Mouse (Mus musculus) heart, embryonic 16.5 days (tissue): ENCODE data around the gene Ank. TPM values are rescaled to one million over a fixed set of nuclear protein-coding genes. Genes with fewer than 3 reads are reported as not detected.

Experiments
- ATAC-seq: fragments of 200-750 bp; cut with Nextera tagmentation; replicated peaks from 2 replicates; pipeline ENCODE4 v1.8.0; 2017; ENCODE audit warnings: moderate number of reproducible peaks; ENCODE audit not compliant: insufficient read depth, low FRiP score; ENCODE audit errors: extremely low read depth
- H3K27ac ChIP-seq: fragments of 300-500 bp; sonication (generic); 2 replicates; pipeline ENCODE4 v1.5.1; 2014; ENCODE audit warnings: mild to moderate bottlenecking, low read length, control low read depth, moderate library complexity
- H3K27me3 ChIP-seq: fragments of 300-500 bp; sonication (generic); 2 replicates; pipeline ENCODE4 v1.6.1; 2014; ENCODE audit warnings: low read length, mixed read lengths; ENCODE audit not compliant: control insufficient read depth, insufficient read depth
- H3K36me3 ChIP-seq: fragments of 300-500 bp; sonication (generic); 2 replicates; pipeline ENCODE4 v1.6.1; 2014; ENCODE audit not compliant: control insufficient read depth, insufficient read depth
- H3K4me1 ChIP-seq: fragments of 300-500 bp; sonication (generic); 2 replicates; pipeline ENCODE4 v1.6.1; 2014; ENCODE audit warnings: low read length, mixed read lengths; ENCODE audit not compliant: control insufficient read depth, insufficient read depth
- H3K4me2 ChIP-seq: fragments of 300-500 bp; sonication (generic); 2 replicates; pipeline ENCODE4 v1.6.1; 2014; ENCODE audit warnings: low read depth, mild to moderate bottlenecking, control low read depth, low read length
- H3K4me3 ChIP-seq: fragments of 300-500 bp; sonication (generic); 2 replicates; pipeline ENCODE4 v1.5.1; 2014; ENCODE audit warnings: mild to moderate bottlenecking, control low read depth, low read length
- H3K9ac ChIP-seq: fragments of 300-500 bp; sonication (generic); 2 replicates; pipeline ENCODE4 v1.6.1; 2014; ENCODE audit warnings: low read length, control low read depth
- H3K9me3 ChIP-seq: fragments of 300-500 bp; sonication (generic); replicated peaks from 2 replicates; pipeline ENCODE4 v1.6.1; 2016; ENCODE audit warnings: low read length; ENCODE audit not compliant: control insufficient read depth
- WGBS: fragments of 180-500 bp; shearing (Covaris S2); extraction: QIAGEN DNeasy Blood & Tissue Kit; methylation state at CpG from one replicate; pipeline ENCODE4 v1.1.7; 2014; 5-methylcytosine and 5-hydroxymethylcytosine counted together
- polyA plus RNA-seq: library from polyadenylated mRNA; unstranded; fragments of >200 nt; fragmentation: Nextera tagmentation; extraction: Ambion mirVana; gene quantifications from 2 replicates; pipeline ENCODE4 v1.2.1, GENCODE M21; 2015

Ank gene
- polyA plus RNA-seq, 1 experiment from 2014 or later = 11.0 TPM

GRCm38 (mm10) chr15:27475988-27476387 lies 9.5 kb downstream of the Ank start:
- Histone ChIP-seq H3K9me3 (no peaks in the 10 kb centered on the region), H3K4me3 (no peak overlapping the region), H3K9ac (no peak overlapping the region), H3K4me2 (peak overlapping the region; percentile 32; the same call in 1 of the 2 replicates), H3K4me1 (peaks cover 19% of the 10 kb centered on the region), H3K36me3 (no peaks in the 10 kb centered on the region), H3K27me3 (no peaks in the 10 kb centered on the region), H3K27ac (no peak overlapping the region)
- no peak for ATAC-seq
- whole genome bisulfite sequencing = 52% methylated on average over 15 of the region's 15 CpGs

- Histone ChIP-seq H3K4me2 (no peak overlapping the region), H3K9me3 (no peaks in the 10 kb centered on the region), H3K4me3 (no peak overlapping the region), H3K27me3 (no peaks in the 10 kb centered on the region), H3K4me1 (peaks cover 25% of the 10 kb centered on the region), H3K36me3 (no peaks in the 10 kb centered on the region), H3K27ac (no peak overlapping the region), H3K9ac (no peak overlapping the region)
- WGBS = 71% methylated on average over 12 of the region's 12 CpGs
- no peak for ATAC-seq
These were observed 10.2 kb downstream of the Ank start for GRCm38 (mm10) chr15:27476671-27477070.

- H3K4me1 ChIP-seq = peaks cover 29% of the 10 kb centered on the region
- H3K4me3 ChIP-seq = no peak overlapping the region
- no peak for ATAC-seq
- WGBS = 69% methylated on average over 9 of the region's 9 CpGs
- no peak overlapping the region for H3K4me2 ChIP-seq
- no peaks in the 10 kb centered on the region for H3K27me3 ChIP-seq
- no peak overlapping the region for H3K27ac ChIP-seq
- no peaks in the 10 kb centered on the region for H3K9me3 ChIP-seq
- no peaks in the 10 kb centered on the region for H3K36me3 ChIP-seq
- H3K9ac ChIP-seq = no peak overlapping the region
These were observed 10.7 kb downstream of the Ank start for GRCm38 (mm10) chr15:27477159-27477558.

- WGBS = 69% methylated on average over 7 of the region's 7 CpGs
- no peaks in the 10 kb centered on the region for H3K9me3 ChIP-seq
- peaks cover 29% of the 10 kb centered on the region for H3K4me1 ChIP-seq
- no peak overlapping the region for H3K4me3 ChIP-seq
- no peaks in the 10 kb centered on the region for H3K27me3 ChIP-seq
- ATAC-seq = no peak
- no peaks in the 10 kb centered on the region for H3K36me3 ChIP-seq
- no peak overlapping the region for H3K4me2 ChIP-seq
- no peak overlapping the region for H3K9ac ChIP-seq
- no peak overlapping the region for H3K27ac ChIP-seq
These were observed 11.2 kb downstream of the Ank start for GRCm38 (mm10) chr15:27477630-27478029.

- Histone ChIP-seq H3K4me1 (peaks cover 34% of the 10 kb centered on the region), H3K36me3 (no peaks in the 10 kb centered on the region), H3K9me3 (no peaks in the 10 kb centered on the region), H3K27ac (peak overlapping the region; percentile 17; the same call in 1 of the 2 replicates), H3K4me3 (no peak overlapping the region), H3K9ac (no peak overlapping the region), H3K27me3 (no peaks in the 10 kb centered on the region), H3K4me2 (no peak overlapping the region)
- 0 out of 2 replicates have a peak, but pooled peaks have one; percentile 12 for ATAC-seq
- 57% methylated on average over 4 of the region's 4 CpGs for WGBS
These were observed 14.0 kb downstream of the Ank start for GRCm38 (mm10) chr15:27480333-27481015.

GRCm38 (mm10) chr15:27481956-27482355 lies 15.5 kb downstream of the Ank start:
- H3K27ac ChIP-seq = peak overlapping the region; percentile 31; the same call in 1 of the 2 replicates
- H3K4me1 ChIP-seq = peaks cover 44% of the 10 kb centered on the region
- no peak overlapping the region for H3K4me2 ChIP-seq
- H3K36me3 ChIP-seq = no peaks in the 10 kb centered on the region
- H3K9me3 ChIP-seq = no peaks in the 10 kb centered on the region
- no peak overlapping the region for H3K9ac ChIP-seq
- WGBS = 61% methylated on average over 4 of the region's 4 CpGs
- no peak overlapping the region for H3K4me3 ChIP-seq
- no peaks in the 10 kb centered on the region for H3K27me3 ChIP-seq
- ATAC-seq = no peak

- Histone ChIP-seq H3K4me2 (no peak overlapping the region), H3K27me3 (no peaks in the 10 kb centered on the region), H3K9ac (no peak overlapping the region), H3K4me1 (peaks cover 52% of the 10 kb centered on the region), H3K4me3 (no peak overlapping the region), H3K9me3 (no peaks in the 10 kb centered on the region), H3K27ac (no peak overlapping the region), H3K36me3 (no peaks in the 10 kb centered on the region)
- no peak for ATAC-seq
- WGBS = 70% methylated on average over 3 of the region's 3 CpGs
These were observed 16.7 kb downstream of the Ank start for GRCm38 (mm10) chr15:27483183-27483582.

GRCm38 (mm10) chr15:27485567-27486278 lies 19.2 kb downstream of the Ank start:
- peak; percentile 46; the same call in 1 of the 2 replicates for ATAC-seq
- Histone ChIP-seq H3K9me3 (no peaks in the 10 kb centered on the region), H3K27ac (peak overlapping the region; percentile 56), H3K4me2 (peak overlapping the region; percentile 27), H3K9ac (peak overlapping the region; percentile 33; the same call in 1 of the 2 replicates), H3K4me1 (peaks cover 42% of the 10 kb centered on the region), H3K4me3 (no peak overlapping the region), H3K27me3 (no peaks in the 10 kb centered on the region), H3K36me3 (no peaks in the 10 kb centered on the region)
- WGBS = 25% methylated on average over 12 of the region's 12 CpGs

GRCm38 (mm10) chr15:27486279-27486618 lies 19.8 kb downstream of the Ank start:
- Histone ChIP-seq H3K4me3 (no peak overlapping the region), H3K27ac (peak overlapping the region; percentile 56), H3K9me3 (no peaks in the 10 kb centered on the region), H3K9ac (peak overlapping the region; percentile 49; the same call in 1 of the 2 replicates), H3K4me1 (peaks cover 39% of the 10 kb centered on the region), H3K36me3 (no peaks in the 10 kb centered on the region), H3K27me3 (no peaks in the 10 kb centered on the region), H3K4me2 (peak overlapping the region; percentile 27)
- 69% methylated on average over 5 of the region's 5 CpGs for WGBS
- ATAC-seq = no peak
